Mouse (Mus musculus) lung, adult 10 weeks (tissue): ENCODE measurements around the gene Lrriq4. TPM values are rescaled to one million over a fixed set of nuclear protein-coding genes. Genes with fewer than 3 reads are reported as not detected.

Experiments
- polyA plus RNA-seq: library from polyadenylated mRNA; stranded (reverse); fragments of 350-450 nt; fragmentation: Illumina TruSeq; extraction: RNeasy Lipid Tissue Mini Kit (QIAGEN cat#74804); gene quantifications from one replicate; pipeline ENCODE4 v1.2.3, GENCODE M21; 2014; ENCODE audit warnings: low read depth, low replicate concordance; ENCODE audit not compliant: insufficient read depth

Lrriq4 gene
- not detected for polyA plus RNA-seq

DNA sequence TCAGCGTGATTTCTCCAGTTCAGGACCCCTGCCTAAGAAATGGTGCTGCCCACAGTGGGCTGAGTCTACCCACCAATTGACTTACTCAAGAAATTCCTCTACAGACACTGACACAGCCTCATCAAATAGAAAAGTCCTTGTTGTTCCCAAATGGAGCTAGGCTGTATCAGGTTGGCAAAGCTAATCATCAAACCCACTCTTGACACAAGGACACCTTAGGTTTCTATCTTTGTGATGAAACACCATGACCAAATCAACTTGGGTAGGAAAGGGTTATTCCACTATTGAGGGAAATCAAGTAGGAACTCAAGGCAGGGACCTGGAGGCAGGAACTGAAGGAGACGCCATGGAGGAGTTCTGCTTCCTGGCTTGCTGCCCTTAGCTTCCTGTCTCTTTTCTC, at the start of gene Lrriq4:
Gene Lrriq4, plus strand, starts transcription at position 301 of the 400 bp plus-strand sequence.

DNA sequence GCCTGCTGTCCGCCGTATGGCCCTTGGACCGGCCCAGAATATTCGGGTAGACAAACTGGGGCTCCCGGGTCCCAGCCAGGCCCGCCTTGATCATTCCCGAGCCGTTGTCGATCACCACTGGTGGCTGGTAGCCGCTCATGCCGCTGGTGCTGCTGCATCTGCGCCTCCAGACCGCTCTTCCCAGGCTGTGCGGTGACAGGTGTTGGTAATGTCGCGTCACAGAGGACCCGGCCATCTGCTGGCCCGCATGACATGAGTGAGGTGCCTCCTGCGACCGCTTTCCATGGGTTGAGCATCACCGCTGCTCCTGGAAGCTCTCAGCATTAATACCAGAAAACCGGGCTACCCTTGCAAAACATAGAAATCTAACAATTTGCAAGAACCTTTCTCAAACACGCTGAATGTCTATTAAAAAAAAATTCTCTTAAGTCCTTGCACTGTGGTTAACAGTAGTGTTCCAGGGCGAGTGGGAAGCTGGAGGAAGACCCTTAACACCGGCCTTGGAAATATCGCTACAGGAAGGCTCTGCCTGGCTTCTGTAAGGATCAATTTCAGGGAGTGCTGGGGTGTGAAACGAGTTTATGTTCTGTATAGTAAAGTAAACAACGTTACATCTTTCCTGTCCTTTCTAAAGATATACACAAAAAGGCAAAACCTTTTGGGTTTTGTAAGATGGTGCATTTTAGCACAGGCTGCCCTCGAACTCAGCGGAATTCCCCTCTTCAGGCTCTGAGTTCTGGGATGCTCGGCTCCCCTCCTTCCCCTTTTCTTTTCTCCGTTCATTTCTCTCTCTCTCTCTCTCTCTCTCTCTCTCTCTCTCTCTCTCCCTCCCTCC, 44.4 kb upstream of the Lrriq4 start, which contains the start of gene Actrt3:
Gene Actrt3, minus strand, starts transcription at position 229 of the 835 bp plus-strand sequence.

DNA sequence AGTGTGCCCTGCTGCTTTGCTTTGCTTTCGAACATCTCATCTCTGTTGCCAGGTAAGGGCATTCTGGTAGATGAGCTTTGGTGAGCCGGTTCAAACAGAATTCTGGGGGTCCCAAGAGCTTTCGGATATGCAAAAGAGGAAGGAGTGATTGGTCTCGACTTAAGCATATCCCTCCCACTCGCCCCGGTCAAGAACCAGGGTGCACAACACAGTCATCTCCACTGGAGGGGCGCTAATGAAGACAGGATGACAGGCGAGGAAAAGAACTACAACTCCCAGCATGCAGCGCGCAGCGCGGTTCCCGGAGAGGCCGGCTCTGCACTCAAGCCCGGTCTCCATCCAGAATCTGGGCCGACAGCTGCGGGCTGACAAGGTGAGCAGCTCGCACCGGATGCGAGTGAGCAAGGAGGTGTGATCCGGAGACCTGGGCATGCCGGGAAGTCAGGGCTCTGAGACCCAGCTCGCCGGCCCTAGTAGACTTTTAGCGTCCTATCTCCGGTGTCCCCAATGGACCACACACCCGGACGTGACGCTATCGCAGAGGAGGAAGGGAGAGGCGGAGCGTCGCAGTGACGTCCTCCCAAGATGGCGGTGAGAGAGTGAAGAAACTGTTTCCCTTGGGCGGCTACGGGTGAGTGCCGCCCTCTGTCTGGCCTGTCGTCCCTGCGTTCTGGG, 42.1 kb upstream of the Lrriq4 start, which contains the start of gene Mynn:
Gene Mynn, plus strand, starts transcription at position 1 of the 675 bp plus-strand sequence.

DNA sequence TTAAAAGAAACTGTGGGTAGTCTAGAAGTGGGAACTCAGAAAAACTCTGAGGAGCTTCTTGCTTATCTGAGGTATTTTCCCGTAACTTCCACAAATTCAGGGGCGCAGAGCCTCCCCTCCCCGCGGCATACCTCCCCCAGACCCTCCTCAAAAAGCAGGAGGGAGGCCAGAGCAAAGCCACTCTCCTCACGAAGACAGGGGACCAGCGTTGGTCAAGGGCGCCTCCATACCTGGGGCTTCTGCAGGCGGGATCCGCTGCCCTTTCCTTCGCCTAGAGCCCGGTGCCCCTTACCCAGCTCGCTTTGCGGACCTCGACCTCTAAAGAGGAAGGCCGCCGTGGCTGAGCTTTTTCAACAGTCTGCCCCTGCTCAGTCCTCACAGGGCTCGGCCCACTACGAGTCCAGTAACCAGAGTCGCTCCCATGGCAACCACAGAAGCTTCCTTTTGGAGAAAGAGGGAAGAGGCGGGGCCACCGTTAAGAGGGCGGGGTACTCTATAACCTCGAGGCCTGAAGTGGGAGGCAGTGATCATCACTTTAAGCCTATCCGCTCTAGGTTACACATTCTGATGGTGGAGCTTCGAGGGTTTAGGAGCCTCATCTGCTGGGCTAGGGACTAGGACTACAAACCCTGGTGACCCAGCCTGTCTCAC, 3.3 kb downstream of the Lrriq4 start, which contains the start of gene Lrrc34:
Gene Lrrc34, minus strand, starts transcription at position 430 of the 651 bp plus-strand sequence.

DNA sequence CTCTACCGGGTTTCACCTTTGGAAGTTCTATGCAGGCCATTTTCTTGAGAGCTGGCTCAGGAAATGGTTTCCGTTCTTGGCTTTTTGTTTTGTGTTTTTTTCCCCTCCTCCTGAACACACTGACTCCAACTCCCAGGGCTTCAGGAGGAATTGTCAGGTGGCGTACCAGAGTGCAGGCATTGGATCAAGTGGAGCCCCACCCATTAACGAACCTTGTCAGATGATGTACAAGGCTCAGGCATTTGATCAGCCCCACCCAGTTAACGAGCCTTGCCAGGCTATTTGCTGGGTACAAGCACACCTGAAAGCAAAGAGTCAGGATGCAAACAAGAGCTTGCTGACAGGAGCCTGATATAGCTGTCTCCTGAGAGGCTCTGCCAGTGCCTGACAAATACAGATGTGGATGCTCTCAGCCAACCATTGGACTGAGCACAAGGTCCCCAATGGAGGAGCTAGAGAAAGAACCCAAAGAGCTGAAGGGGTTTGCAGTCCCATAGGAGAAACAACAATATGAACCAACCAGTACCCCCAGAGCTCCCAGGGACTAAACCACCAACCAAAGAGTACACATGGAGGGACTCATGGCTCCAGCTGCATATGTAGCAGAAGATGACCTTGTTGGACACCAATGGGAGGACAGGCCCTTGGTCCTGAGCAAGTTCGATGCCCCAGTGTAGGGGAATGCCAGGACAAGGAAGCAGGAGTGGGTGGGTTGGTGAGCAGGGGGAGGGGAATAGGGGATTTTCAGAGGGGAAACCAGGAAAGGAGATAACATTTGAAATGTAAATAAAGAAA, 55.6 kb downstream of the Lrriq4 start, which contains the start of gene Lrrc31:
Gene Lrrc31, minus strand, starts transcription at position 133 of the 795 bp plus-strand sequence.

Other genes with a start within 250 kb of the Lrriq4 start
- gene Mecom, start 96.5 kb upstream of the Lrriq4 start, polyA plus RNA-seq, result 10.8 TPM
- gene Actrt3, start 44.6 kb upstream of the Lrriq4 start, polyA plus RNA-seq, result not detected
- gene Mynn, start 42.4 kb upstream of the Lrriq4 start, polyA plus RNA-seq, result 9.8 TPM
- gene Lrrc34, start 3.4 kb downstream of the Lrriq4 start, polyA plus RNA-seq, result 3.9 TPM
- 0.38 TPM for gene Lrrc31, start 55.3 kb downstream of the Lrriq4 start, polyA plus RNA-seq
- gene Samd7, start 101.8 kb downstream of the Lrriq4 start, polyA plus RNA-seq, result not detected
- gene Sec62, start 148.4 kb downstream of the Lrriq4 start, polyA plus RNA-seq, result 87.7 TPM
- 4.4 TPM for gene Gpr160, start 211.4 kb downstream of the Lrriq4 start, polyA plus RNA-seq